Mouse (Mus musculus) Patski (cell line): ENCODE data around the gene Ccdc33. TPM values are rescaled to one million over a fixed set of nuclear protein-coding genes. Genes with fewer than 3 reads are reported as not detected.
A peak's percentile ranks its signal among the peaks of the same experiment; 100 is the strongest.

Source experiments
- ATAC-seq: fragments of 100-300 bp; one replicate; pipeline ENCODE4 v1.8.0; 2021
- CTCF ChIA-PET: fragments of 350-600 bp; sonication (Branson Sonifier 250); formaldehyde crosslinking; loops from one replicate; lab custom pipeline; 2022; ENCODE audit warnings: inconsistent platforms; lab: Charles Lee
- POLR2A ChIA-PET: fragments of 350-600 bp; sonication (Branson Sonifier 250); formaldehyde crosslinking; loops from one replicate; lab custom pipeline; 2022; ENCODE audit warnings: antibody characterized with exemption, inconsistent platforms; lab: Charles Lee
- DNase-seq: peaks from one replicate; pipeline ENCODE4 v3.0.0-alpha.2; 2011; ENCODE audit warnings: low read depth, low spot score
- H3K27me3 ChIP-seq: fragments of 371-371 bp; one replicate; pipeline ENCODE4 v1.5.1; 2021
- CTCF ChIP-seq: fragments of 100-300 bp; IDR thresholded peaks from one replicate; pipeline ENCODE4 v1.5.1; 2021
- in situ Hi-C: fragments of 300-500 bp; cut with MboI; formaldehyde crosslinking; loops from 3 replicates; pipeline ENCODE4 v1.11.1; 2018; ENCODE audit warnings: low pct_unique_long_range_greater_than_20kb, mixed read lengths
- polyA plus RNA-seq: library from polyadenylated mRNA; unstranded; gene quantifications from one replicate; pipeline ENCODE4 v1.2.3, GENCODE M21; 2021

Gene Ccdc33
- polyA plus RNA-seq, 1 experiment from 2014 or later = 0.60 TPM

DNA sequence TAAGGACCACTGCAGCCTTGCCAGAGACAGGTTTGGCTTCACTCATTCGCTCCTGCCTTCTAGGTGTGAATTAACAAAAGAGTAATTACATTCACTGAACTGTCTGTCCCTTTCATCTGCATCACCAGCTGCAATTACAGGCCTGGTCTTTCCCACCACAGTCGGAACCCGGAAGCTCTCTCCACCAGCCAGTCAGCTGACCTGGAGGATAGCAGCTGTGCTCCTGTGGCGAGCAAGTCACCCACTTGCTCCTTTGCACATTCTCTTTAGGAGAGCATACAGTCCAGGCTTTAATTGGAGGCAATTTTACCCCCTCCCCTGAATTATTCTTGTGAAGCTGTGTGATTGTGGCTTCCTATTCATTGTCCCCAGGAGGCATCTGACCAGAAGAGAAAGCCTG lies 73.0 kb downstream of the Ccdc33 start:
- TF ChIP-seq CTCF = no peak
- no peaks in the 10 kb centered on the region for H3K27me3 ChIP-seq
- ATAC-seq (no peak), DNase-seq (no peak)
- in situ Hi-C loops = no loop called here
- ChIA-PET POLR2A (no interaction called here), CTCF (interaction anchor here (1.2 kb wide), 1 partner anchor 181 kb away, joined by 4 read pairs; no protein-coding TSS in a partner anchor)

DNA sequence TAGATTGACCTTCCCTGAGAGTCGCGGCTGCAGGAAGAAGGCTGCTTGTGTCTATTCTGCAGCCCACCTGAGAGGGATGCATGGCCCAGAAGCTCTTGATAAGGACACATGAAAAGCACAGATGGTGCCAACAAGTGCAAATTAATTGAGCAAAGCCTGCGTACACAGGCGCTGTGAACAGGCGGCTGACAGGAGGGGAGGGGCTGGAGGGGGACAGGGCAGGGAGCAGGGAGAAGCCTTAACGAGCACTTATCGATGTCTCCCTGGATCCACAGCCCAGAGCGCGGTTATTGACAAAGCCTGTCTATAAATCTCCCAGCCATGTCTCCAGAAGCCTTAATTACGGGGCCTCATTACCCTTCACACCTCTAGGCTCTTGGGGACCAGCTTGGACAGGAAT lies 73.8 kb downstream of the Ccdc33 start:
- DNase-seq = no peak
- CTCF ChIA-PET = no interaction called here
- ATAC-seq = no peak
- in situ Hi-C loops = no loop called here
- POLR2A ChIA-PET = interaction anchor here (0.7 kb wide), 1 partner anchor 87 kb away, joined by 3 read pairs; no protein-coding TSS in a partner anchor
- no peak for TF ChIP-seq CTCF
- H3K27me3 ChIP-seq = no peaks in the 10 kb centered on the region

DNA sequence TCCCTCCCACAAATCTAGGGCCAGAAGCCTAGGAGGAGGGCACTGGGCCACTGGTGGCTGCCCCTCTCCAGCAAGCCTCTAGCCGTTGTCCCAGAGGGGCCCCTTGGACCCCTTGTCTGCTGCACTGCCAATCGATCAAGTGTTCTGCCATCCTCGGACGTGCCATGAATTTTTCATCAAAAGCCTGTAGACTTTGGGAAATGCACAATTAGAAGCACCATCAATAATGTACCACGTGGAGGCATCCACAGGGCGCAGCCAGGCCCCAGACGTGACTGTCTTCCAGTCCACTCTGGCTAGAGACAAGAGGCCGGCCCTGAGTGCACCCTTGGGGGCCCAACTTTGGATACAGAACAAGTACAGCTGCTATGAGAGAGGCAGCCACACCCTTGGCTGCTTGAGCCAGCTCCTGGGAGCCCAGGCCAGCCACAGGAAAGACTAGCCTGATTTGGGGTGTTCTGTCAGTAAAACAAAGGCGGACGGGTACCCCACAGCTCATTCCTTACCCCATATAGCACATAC lies 75.1 kb downstream of the Ccdc33 start:
- no peak for DNase-seq
- in situ Hi-C loops = no loop called here
- no peak for ATAC-seq
- no peaks in the 10 kb centered on the region for H3K27me3 ChIP-seq
- no peak for TF ChIP-seq CTCF
- CTCF ChIA-PET = no interaction called here
- POLR2A ChIA-PET = no interaction called here

DNA sequence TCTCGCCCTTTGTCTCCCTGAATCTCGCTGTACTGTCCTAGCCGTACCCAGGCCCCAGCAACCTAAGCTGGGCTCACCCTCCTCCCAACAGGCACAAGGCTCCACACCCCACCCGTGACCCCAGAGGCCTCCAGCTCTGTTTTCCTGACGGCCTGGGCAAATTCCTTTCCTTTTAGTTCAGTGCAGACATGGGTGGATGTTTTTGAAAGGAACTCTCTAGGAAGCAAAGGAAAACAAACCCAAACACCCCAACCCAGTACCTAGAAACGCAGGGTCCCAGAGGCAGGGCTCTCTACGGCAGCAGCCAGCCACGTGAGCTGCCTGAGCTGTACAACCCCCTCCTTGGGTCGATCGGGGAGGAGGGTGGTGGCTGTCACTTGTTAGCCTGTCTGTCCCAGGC lies 76.2 kb downstream of the Ccdc33 start:
- POLR2A ChIA-PET = interaction anchor here (0.7 to 1.4 kb wide), 2 partner anchors 8 to 73 kb away, joined by 3 read pairs; no protein-coding TSS in a partner anchor
- in situ Hi-C loops = no loop called here
- no peaks in the 10 kb centered on the region for H3K27me3 ChIP-seq
- DNase-seq (no peak), ATAC-seq (no peak)
- CTCF ChIA-PET = interaction anchor here (0.7 to 5.2 kb wide), 5 partner anchors 8 to 168 kb away, joined by 3 to 48 read pairs (median 7); partner anchors contain the start of genes Islr and Islr2
- no peak for TF ChIP-seq CTCF

DNA sequence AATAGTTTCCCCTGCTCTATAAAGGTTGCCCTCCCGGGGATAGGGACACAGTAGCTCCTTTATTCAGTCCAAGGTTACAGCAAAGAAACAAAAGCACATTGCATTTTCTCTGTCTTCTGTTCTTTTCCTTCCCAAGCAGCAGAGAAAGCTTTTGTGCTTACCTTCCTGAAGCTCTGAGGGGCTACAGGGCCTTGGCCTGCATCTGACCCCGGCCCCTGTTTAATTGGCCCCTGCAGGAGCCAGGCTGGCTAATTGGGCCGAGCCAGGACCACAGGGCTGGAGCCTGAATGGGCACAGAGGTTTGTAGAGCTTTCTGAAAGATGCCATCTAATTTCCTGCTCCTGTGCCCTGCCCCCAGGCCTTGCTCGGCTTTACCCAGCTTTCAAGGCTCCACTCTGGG lies 77.6 kb downstream of the Ccdc33 start:
- ATAC-seq (no peak), DNase-seq (no peak)
- CTCF ChIA-PET = interaction anchor here (0.8 to 5.2 kb wide), 4 partner anchors 9 to 169 kb away, joined by 3 to 48 read pairs (median 23); partner anchors contain the start of genes Islr and Islr2
- in situ Hi-C loops = no loop called here
- TF ChIP-seq CTCF = no peak
- POLR2A ChIA-PET = interaction anchor here (1.4 kb wide), 1 partner anchor 75 kb away, joined by 3 read pairs; no protein-coding TSS in a partner anchor
- no peaks in the 10 kb centered on the region for H3K27me3 ChIP-seq

DNA sequence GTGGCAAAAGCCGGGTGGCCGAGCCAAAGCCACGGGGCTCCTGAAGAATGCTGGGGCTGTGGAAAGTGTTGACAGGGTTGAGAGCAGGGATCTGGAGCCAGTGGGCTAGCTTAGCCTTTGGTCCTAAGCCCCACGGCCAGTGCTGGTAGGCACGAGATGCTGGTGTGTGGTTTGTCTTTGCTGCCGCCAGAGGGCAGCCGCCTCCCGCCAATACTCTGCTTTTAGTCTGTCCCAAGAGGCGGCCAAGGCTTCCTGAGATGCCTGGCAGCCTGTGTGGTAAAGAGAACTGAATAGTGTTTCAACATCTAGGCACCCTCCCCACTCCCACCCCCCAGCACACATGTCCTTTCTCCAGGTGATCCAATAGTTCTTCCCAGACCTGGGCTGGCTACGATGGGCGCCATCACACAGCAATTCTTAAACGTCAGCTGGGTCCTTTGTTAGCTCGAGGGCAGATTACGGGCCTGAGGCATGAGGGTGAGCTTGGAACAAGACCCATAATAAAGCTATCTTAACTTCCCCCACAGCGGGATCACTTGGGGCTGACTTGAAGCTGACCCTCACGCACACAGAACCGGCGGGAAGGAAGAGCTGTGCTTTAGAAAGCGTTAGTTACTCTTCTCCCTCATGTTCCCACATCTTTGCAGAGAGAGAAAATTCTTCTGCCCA lies 80.0 kb downstream of the Ccdc33 start:
- ChIA-PET POLR2A (interaction anchor here (2.8 kb wide), 1 partner anchor 176 kb away, joined by 17 read pairs; no protein-coding TSS in a partner anchor), CTCF (interaction anchor here (0.7 to 5.2 kb wide), 17 partner anchors 10 to 245 kb away, joined by 3 to 48 read pairs (median 5); partner anchors contain the start of genes Islr and Islr2)
- no peak for TF ChIP-seq CTCF
- in situ Hi-C loops = no loop called here
- DNase-seq (no peak), ATAC-seq (peak; percentile 54)
- H3K27me3 ChIP-seq = no peaks in the 10 kb centered on the region

DNA sequence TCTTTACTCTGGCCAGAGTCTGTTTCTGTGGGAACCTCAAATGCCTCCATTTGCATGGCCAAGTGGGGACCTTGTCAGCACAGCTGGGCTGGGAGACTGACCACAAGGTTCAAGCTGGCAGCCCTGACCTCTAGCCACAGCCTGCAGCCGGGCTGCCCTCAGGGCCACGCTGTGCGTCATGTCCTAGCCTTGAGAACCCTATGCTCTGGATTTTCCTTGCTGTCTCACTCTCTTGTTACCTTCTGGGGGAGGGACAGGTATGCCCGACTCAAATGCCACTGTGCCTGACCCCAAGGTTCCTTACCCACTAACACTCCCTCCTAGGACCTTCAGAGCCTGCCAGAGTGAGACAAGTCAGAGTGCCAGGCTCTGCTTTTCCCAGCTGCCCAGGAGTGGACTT lies 81.7 kb downstream of the Ccdc33 start:
- POLR2A ChIA-PET = no interaction called here
- H3K27me3 ChIP-seq = no peaks in the 10 kb centered on the region
- CTCF ChIA-PET = interaction anchor here (1.7 kb wide), 1 partner anchor 179 kb away, joined by 4 read pairs; no protein-coding TSS in a partner anchor
- no peak for TF ChIP-seq CTCF
- in situ Hi-C loops = no loop called here
- ATAC-seq (peak; percentile 3), DNase-seq (no peak)

DNA sequence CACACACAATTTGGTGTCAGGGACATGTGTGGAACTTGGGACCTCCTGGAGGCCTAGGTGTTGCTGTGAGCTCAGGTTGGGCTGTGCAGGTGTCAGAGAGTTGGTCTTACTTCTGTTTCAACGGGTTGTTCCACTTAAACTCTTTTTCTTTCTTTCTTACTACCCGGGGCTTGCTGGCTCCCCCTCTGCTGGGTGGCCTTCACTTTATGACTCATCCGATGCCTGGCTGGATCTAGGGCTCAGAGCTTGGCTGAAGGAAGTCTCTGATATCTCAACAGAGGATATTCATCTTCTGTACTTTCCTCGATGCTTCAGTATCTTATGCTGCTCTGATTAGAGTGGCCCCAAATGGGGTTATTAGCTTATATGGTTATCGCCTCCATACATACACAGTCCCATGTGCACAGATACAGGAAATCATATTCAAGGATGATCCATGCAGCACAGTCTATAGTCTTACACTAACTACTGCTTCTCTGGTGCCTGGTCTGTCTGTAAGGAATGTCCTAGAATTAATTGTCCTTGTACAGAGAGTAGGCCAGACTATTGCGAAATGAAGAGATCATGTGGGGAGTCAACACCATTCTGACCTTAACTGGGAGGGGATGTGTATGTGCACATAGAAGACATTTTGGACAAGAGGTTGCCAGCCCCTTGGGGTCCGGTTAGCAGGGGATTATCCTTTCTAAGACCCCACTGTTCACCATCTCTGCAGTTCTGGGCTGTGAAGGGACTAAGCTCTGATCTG lies 82.5 kb downstream of the Ccdc33 start:
- no peak for DNase-seq
- POLR2A ChIA-PET = no interaction called here
- in situ Hi-C loops = no loop called here
- CTCF ChIA-PET = interaction anchor here (0.8 to 1.7 kb wide), 3 partner anchors 16 to 180 kb away, joined by 3 to 4 read pairs (median 3); no protein-coding TSS in a partner anchor
- ATAC-seq = peak; percentile 42
- no peak for TF ChIP-seq CTCF
- no peaks in the 10 kb centered on the region for H3K27me3 ChIP-seq

DNA sequence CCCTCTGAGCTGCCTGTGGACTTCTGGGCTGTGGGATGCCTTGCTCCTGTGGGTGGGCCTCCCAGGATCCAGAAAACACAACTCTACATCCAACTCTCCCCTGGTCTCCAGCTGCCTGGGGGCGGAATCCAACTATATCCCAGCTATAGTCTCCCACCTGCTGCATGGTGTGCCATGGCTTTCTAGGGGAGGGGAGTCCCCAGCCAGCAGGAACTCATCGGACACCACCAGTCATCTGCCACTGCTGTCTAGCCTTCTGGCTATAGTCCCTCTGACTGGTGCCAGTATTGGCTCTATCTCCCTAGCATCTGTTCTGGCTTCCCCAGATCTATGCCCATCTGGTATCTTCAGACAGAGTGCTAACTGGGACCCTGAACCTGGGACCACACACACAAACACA lies 83.1 kb downstream of the Ccdc33 start:
- ChIA-PET POLR2A (no interaction called here), CTCF (interaction anchor here (1.4 to 1.7 kb wide), 2 partner anchors 16 to 181 kb away, joined by 3 to 4 read pairs; no protein-coding TSS in a partner anchor)
- DNase-seq (no peak), ATAC-seq (no peak)
- in situ Hi-C loops = no loop called here
- H3K27me3 ChIP-seq = no peaks in the 10 kb centered on the region
- TF ChIP-seq CTCF = no peak

DNA sequence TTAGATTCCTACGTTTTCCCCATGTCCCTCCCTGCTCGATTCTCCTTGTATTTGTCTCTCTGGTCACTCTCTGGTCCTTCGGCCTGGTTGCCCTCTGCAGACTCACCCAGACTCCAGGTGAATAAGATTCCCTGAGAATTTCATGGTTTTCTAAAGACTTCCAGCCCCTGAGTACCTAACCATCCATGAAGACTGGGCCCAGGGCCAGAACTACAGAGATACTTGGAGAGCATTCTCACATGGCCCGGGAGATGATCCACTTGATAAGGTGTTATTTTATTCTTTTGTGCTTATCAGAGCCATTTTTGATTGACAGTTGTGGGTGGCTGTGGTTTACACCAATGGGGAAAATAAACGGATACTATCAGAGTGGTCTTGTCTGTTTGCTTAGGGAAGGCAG lies 86.7 kb downstream of the Ccdc33 start:
- ATAC-seq (no peak), DNase-seq (no peak)
- ChIA-PET CTCF (interaction anchor here (1.1 kb wide), 1 partner anchor 18 kb away, joined by 4 read pairs; no protein-coding TSS in a partner anchor), POLR2A (no interaction called here)
- in situ Hi-C loops = no loop called here
- H3K27me3 ChIP-seq = no peaks in the 10 kb centered on the region
- no peak for TF ChIP-seq CTCF
